Mouse (Mus musculus) Muller cell, postnatal 12 days (primary cell): ENCODE measurements at regions not wholly inside any gene's neighbourhood (a gene's known extent, or its start where the extent isn't known, plus 50 kb on each side); places are given as distances from the start of the nearest gene placed in this dataset.
A peak's percentile ranks its signal among the peaks of the same experiment; 100 is the strongest.

Experiments
- DNase-seq: peaks from one replicate; pipeline ENCODE4 v3.0.0-alpha.2; 2015; ENCODE audit errors: inconsistent ontology term

DNA sequence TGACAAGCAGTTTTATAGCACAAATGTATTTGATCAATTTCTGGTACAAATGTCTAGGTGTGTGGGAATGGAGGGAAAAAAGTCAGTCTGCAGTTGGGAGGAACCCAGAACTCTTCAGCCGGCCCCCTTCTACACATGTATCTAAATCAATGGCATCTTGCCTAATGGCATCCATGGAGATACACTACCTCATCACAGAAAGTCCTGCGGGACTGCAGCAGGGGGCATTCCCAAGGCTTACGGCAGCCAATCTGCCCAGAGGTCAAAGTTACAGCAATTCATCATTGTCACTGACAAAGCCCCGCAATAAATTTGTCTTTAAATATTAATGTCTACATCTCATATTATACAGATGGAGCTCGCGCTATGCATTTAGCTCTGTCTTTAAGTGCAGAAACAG lies 135.7 kb upstream of the Arhgap5 start:
- DNase-seq: no peak

DNA sequence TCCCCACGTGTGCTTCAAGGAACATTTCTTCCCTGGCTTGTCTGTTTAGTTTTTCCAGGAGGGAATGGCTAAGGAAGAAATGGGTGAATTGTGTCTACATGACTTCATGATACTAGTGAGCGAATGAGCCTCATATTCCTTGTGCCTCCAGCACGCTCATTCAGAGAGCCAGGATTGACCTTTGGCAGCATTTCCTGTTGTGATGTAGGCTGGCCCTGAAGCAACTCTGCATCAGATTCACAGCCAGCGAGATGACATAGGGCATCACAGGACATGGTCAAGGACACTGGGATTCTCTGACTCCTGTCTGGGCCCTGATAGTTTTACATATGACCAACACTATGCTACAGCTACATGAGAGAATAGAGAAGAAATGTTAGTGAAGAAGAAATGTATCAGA lies 135.3 kb upstream of the Arhgap5 start:
- no peak for DNase-seq

- DNase-seq: no peak
These were observed 133.5 kb upstream of the Arhgap5 start for GRCm38 (mm10) chr12:52370153-52370710.

DNA sequence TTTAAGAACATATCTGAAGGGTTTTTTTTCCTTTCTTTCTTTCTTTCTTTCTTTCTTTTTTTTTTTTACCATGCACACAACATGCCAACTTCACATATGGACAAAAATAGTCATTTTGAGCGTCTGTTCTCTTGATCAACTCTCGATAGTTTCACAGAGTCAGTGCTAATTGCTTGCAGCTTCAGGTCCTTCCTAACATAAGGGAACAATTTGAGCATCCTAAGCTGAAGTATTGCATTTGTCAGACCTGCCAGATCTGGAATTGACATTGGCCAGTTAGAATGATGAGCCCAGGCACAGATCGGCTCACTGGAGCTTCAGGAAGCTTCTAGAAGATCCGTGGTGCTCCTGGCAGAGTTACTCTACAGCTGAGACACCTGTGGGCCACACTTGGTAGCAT lies 128.7 kb upstream of the Arhgap5 start:
- DNase-seq: no peak

- no peak for DNase-seq
These were observed 126.9 kb upstream of the Arhgap5 start for GRCm38 (mm10) chr12:52376692-52377462.

DNA sequence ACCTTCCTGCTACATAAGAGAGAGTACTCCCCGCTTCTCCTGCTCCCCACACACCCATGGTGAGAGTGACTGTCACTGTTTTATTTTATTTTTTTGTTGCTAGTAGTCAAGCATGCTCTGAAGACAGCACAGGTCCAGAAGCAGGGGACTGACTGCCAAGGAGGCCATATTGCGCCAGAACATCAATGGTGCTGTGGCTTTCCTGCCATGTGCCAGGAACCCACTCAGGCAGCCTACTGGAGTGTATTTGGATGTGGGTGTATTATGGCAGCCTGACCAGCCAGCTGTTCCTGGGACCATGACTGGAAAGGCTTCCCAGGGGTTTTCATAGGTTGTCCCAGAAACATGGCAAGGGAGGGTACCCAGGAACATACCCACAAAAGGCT lies 126.3 kb upstream of the Arhgap5 start:
- no peak for DNase-seq

GRCm38 (mm10) chr12:52379245-52379644 lies 124.5 kb upstream of the Arhgap5 start:
- DNase-seq: no peak

DNA sequence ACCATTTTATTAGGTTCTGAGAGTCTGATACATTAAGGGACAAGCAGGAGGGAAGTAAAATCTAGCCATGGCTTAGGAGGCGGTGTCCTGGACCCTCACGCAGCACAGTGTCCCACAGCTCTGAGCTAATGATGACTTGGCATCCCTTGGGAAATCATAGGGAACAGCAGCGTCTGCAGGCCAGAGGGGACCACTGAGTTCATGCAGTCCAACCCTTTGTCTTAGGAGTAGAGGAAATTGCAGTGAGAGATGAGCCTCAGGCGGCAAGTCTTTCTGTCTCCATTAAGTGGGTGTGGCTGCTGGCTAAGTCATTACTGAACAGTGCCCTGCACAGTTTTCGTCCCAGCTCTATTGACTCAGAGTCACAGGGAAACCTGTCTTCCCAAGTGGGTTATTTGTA lies 123.8 kb upstream of the Arhgap5 start:
- no peak for DNase-seq

- no peak for DNase-seq
These were observed 122.4 kb upstream of the Arhgap5 start for GRCm38 (mm10) chr12:52381161-52381967.

DNA sequence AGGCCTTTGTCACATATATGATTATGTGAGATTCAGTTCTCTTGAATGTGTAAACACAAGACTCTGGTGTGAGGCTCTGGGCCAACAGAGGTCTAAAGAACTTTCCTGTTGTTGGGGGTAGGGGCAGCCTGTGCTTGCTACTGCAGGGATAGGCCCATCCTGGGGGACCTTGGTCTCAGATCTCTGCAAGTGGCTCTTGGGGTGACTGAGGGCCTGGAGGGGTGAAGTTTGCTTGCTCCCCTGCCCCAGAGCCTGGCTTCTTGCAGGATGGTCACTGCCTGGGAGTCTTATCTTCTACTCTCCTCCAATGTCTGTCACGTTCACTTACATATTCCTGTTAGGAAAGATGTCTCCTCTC lies 121.8 kb upstream of the Arhgap5 start:
- no peak for DNase-seq

DNA sequence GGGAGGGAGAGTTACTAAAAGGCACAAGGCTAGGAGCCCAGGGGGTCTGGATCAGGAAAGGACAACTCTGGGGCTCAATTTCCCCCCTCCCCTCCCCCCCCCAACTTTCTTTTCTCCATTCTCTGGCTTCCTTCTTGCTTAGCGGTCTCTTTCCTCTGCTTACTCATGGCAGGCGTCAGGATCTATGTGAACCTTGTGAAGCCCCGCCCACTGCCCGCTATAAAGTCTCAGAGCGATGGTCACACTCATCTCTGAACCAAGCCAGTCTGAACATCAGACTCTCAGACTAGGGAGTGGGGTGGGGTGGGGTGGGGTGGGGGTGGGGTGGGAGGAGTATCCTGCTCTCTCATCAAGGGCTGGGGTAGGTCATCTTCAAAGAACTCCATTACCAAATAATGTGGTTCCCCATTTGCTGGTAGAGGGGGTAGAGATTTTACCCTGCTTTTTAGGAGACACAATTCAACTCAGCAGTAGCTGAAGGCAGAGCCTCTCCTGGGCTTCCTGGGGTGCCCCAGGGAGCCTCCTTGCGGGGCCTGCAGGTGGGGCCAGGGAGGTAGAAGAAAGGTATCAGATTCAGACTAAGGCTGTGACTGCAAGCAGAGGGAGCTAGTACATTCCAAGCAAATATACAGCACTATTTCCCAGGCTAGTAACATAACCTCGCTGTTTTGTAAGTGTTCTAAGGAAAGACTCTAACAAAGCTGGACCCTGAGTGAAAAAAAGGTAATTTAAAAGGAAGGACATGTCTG lies 120.8 kb upstream of the Arhgap5 start:
- DNase-seq: no peak

GRCm38 (mm10) chr12:52389552-52389951 lies 114.2 kb upstream of the Arhgap5 start:
- DNase-seq: peak; percentile 58

GRCm38 (mm10) chr12:52390242-52390641 lies 113.5 kb upstream of the Arhgap5 start:
- peak; percentile 57 for DNase-seq

- DNase-seq: no peak
These were observed 111.1 kb upstream of the Arhgap5 start for GRCm38 (mm10) chr12:52392636-52393035.

DNA sequence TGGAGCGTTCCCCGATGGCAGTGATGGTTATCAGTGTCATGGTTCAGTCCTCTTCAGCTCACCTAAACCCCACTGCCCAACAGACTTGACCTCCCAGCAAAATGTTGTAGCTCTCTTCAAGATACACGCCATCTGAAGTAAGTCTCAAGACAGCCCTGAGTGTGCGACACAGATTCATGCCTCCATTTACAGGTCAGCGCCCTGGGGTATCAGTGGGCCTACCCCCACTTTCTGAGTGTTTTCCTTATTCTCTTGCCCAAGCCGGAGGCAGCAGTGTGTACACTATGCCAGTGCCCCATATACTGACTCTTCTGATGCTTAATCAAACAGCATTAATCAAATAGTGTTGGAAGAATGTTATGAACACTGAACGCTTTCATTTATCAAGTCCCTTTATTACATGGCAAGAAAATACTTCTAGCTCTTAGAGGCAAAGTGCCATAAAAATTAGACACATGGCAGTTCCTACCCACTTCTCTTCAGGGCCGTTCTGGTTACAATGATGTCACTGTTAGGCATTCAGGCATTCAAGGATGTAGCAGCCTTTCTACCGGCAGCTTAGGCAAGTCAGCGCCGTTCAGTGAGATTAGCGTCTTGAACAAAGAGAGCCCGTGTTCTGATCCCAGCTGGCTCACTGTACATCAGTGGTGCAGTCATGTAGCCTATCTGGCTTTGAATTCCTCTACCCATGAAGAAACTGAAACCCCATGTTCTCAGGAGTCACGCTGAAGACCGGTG lies 109.6 kb upstream of the Arhgap5 start:
- DNase-seq: peak; percentile 46

GRCm38 (mm10) chr12:52394719-52395062 lies 109.1 kb upstream of the Arhgap5 start:
- no peak for DNase-seq

GRCm38 (mm10) chr12:52395111-52395510 lies 108.7 kb upstream of the Arhgap5 start:
- DNase-seq: no peak

- peak; percentile 11 for DNase-seq
These were observed 107.5 kb upstream of the Arhgap5 start for GRCm38 (mm10) chr12:52396178-52396841.

DNA sequence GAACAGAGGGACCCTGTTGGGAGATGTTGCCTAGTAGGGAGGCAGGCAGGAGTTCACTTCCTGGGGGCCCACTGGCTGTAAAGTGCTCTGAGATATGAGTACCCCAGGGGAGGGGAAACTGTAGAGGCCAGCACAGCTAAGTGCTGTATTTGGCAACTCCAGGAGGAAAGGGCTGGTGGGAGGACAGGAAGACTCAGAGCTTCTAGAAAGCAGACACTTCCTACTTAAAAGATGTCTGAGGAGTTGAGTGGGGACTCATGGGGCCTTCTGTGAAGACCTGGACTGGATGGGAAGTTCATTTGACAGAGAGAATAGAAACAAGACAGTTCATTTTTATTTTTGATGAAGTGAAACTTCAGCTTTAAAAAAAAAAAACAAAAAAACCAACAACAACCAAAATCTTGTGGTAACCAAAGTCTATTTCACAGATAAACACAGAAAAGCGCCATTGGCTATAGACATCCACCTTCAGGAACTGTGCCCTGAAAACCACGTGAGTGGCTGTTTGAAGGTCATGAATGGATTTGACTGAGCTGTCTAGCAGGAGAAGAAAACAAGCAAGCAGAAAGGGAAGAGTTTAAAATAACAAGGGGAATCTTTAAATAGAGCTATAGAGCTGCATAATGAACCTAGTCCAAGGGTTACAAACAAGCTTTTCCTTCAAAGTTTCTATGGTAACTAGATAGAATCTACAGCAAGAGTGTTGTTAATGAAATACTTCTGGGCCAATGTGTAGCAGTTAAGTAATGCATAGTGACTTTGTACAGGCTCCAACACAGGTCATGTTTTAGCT lies 105.9 kb upstream of the Arhgap5 start:
- DNase-seq: no peak

GRCm38 (mm10) chr12:52398511-52398975 lies 105.2 kb upstream of the Arhgap5 start:
- no peak for DNase-seq
